Mouse (Mus musculus): ENCODE measurements around the gene Fermt2. TPM values are rescaled to one million over a fixed set of nuclear protein-coding genes. Genes with fewer than 3 reads are reported as not detected.

Gene Fermt2
- 0.26 TPM for polyA plus RNA-seq (2017; shearing (Covaris generic))

DNA sequence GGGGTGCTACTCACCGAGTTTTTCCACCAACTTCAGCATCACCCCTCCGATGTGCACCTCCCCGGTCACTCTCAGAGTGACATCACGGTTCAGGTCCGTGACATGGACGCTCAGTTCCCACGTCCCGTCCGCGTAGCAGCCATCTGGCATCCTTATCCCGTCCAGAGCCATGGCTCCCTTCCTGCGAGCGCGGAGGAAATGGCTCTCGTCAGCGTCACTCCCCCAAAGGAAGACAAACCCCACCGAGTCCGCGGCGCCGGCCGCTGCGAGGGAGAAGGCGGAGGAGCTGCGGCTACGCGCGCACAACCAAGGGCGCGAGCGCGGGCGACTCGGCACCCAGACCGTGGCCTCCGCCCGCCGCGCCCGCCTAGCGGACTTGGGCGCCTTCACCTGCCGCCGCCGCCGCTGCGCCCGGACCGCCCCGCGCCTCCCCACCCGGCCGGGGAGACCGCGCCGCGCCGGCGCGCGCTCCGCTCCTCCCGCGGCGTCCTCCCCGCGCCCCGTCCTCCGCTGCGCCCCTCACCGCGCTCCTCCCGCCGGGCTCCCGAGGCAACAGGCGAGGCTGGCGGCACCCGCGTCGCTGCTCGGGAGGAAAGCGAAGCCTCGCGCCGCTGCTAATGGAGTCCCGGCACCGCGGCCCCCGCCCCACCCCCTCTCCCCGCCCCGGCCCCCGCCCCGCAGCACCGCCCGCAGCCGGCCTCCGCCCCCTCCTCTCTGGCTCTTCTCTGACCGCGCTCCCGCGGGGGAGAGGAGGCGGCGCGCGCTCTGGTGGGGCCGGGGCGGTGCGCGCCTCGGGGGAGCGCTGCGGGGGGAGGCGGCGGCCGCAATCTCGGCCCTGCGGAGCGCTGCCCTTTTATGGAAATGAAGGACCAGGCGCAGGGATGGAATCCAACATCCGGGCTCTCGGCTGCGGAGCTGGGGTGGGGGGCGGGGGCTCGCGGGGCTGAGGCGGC is at the start of gene Fermt2:
TSS of gene Fermt2 (minus strand) at position 708 of the 953 bp plus-strand sequence.

Other genes starting within 250 kb of the Fermt2 start
- 66.5 TPM for gene Ero1l, start 211.3 kb downstream of the Fermt2 start, polyA plus RNA-seq (2017; shearing (Covaris generic))
- 110 TPM for gene Psmc6, start 200.3 kb downstream of the Fermt2 start, polyA plus RNA-seq (2017; shearing (Covaris generic))
- 6.1 TPM for gene Styx, start 179.0 kb downstream of the Fermt2 start, polyA plus RNA-seq (2017; shearing (Covaris generic))
- 40.4 TPM for gene Gnpnat1, start 125.2 kb downstream of the Fermt2 start, polyA plus RNA-seq (2017; shearing (Covaris generic))
- gene Ddhd1, start 128.0 kb upstream of the Fermt2 start, polyA plus RNA-seq (2017; shearing (Covaris generic)): 33.0 TPM